Mouse (Mus musculus) brain, embryonic 14.5 days (tissue): ENCODE measurements around the gene Zp1. TPM values are rescaled to one million over a fixed set of nuclear protein-coding genes. Genes with fewer than 3 reads are reported as not detected.
A peak's percentile ranks its signal among the peaks of the same experiment; 100 is the strongest.

Source experiments
- DNase-seq: peaks from one replicate; pipeline ENCODE4 v3.0.0-alpha.2; 2011; ENCODE audit warnings: low read depth
- CTCF ChIP-seq: fragments of 200-500 bp; IDR thresholded peaks from 2 replicates; pipeline ENCODE4 v1.5.1; 2012; ENCODE audit warnings: inconsistent platforms, mild to moderate bottlenecking, moderate library complexity, borderline replicate concordance; ENCODE audit not compliant: insufficient read depth, insufficient read length; ENCODE audit errors: extremely low read depth
- POLR2A ChIP-seq: fragments of 200-500 bp; IDR thresholded peaks from 2 replicates; pipeline ENCODE4 v1.6.1; 2012; ENCODE audit warnings: mild to moderate bottlenecking, inconsistent platforms, borderline replicate concordance; ENCODE audit not compliant: poor library complexity, insufficient read depth, insufficient read length, severe bottlenecking; ENCODE audit errors: extremely low read depth
- polyA plus RNA-seq: library from polyadenylated mRNA; depleted of rRNA; stranded (reverse); fragments of >200 nt; gene quantifications from 2 replicates; pipeline ENCODE4 v1.2.3, GENCODE M21; 2012; rRNA removed

The Zp1 gene
- 0.13 and 0.16 TPM in 2 replicates for polyA plus RNA-seq

DNA sequence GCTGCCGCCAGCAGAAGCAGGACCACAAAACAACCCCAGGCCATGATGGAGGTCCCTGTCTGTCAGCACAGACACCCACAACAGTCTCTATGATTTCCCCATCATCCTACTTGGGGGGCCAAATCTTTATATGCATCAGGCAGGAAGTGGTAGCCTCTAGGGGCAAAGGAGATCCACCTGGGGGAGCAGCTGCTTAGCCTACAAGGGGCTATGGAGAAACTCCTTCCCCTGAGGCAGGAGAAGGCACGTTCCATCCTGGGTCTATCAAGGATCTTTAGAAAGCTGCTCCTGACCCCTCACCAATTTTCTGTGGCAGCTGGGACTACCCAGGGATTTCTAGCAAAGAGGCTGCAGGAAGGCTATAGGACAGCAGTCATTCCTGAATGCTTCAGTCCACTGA lies at the start of gene Zp1:
Zp1 (minus strand) TSS at position 101 of the 400 bp plus-strand sequence.
- DNase-seq: no peak
- TF ChIP-seq CTCF (no peak), POLR2A (no peak)

DNA sequence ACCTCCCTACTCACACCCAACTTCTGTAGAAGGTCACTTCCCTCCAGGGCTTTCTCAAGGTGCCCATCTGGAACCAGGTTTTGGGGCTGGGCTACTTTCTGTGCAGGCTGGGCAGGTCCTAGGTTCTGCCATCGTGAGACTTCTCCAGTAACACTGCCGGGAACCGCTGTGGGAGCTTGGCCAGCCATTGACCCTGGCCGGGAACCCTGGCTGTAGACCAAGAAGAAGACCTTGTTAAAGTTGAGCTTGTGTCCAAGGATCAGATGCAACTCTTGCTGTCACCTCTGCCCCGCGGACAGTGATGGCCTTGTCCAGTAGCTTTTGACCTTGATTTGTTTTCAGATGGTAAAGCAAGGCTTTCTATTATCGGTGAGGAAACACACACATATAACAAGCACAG lies 48.1 kb upstream of the Zp1 start:
- no peak for DNase-seq
- TF ChIP-seq POLR2A (no peak), CTCF (no peak)

DNA sequence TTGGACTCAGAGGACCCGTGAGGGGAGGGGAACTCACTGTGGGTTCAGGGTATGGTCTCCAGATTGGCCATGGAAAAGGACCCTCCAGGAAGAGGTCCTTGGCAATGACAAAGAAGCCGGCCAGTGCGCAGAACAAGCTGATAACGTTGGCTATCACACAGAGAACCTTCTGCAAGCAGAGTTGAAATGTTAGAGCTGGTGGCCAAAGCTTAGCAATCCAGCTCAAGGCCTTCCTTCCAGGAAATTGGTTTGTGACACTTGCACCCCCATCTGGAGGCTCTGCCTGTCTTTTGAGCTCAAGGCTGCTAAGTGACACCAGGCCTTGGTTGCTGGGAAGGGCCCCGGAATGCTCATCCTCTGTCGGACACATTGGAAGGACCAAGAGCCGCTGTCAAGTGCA lies 45.3 kb upstream of the Zp1 start:
- no peak for TF ChIP-seq CTCF
- no peak for TF ChIP-seq POLR2A
- DNase-seq: no peak

GRCm38 (mm10) chr19:10959978-10960346 lies 39.5 kb upstream of the Zp1 start:
- TF ChIP-seq CTCF (no peak), POLR2A (no peak)
- no peak for DNase-seq

DNA sequence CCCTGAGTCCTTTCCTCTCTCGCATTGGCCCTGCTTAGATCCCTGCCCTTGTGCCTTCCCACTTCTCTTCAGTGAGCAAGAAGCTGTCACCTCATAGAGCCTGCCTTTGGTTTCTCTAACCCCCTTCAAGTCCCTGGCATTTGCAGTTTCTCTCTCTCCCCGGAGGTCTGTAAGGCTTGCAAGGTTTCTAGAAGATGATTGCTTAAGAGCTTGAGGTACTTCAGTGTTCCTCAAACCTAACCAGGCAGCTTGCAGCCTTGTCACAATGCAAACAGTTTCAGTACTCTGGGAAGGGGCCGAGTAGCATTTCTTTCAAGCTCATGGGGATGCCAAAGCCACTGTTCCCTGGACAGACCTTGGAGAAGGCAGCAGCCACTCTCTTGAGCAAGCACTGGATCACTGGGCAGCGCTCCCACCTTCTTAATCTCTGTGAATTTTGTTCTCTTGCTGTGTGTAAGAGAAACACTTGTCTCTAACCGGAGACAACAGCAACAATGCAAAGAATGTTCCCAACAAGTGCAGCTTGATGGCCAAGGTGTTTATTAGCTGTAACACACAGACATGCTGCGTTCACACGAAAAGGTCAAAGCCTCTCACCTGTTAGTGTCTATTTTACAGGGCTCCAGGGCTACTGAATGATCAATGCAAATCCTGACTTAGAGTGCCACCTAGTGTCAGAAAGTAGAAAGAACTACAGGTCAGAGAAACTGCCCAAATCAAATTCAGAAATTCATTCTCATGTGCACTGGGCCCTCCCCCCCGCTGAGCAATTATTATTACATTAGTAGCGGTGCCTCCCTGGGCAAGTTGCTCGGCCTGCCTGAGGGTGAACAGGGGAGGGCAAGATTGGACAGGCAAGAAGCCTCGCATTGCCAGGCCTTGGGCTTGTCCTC lies 38.9 kb upstream of the Zp1 start:
- peak; percentile 84 for DNase-seq
- TF ChIP-seq CTCF (peak; percentile 62; the same call in 1 of the 2 replicates), POLR2A (no peak)

DNA sequence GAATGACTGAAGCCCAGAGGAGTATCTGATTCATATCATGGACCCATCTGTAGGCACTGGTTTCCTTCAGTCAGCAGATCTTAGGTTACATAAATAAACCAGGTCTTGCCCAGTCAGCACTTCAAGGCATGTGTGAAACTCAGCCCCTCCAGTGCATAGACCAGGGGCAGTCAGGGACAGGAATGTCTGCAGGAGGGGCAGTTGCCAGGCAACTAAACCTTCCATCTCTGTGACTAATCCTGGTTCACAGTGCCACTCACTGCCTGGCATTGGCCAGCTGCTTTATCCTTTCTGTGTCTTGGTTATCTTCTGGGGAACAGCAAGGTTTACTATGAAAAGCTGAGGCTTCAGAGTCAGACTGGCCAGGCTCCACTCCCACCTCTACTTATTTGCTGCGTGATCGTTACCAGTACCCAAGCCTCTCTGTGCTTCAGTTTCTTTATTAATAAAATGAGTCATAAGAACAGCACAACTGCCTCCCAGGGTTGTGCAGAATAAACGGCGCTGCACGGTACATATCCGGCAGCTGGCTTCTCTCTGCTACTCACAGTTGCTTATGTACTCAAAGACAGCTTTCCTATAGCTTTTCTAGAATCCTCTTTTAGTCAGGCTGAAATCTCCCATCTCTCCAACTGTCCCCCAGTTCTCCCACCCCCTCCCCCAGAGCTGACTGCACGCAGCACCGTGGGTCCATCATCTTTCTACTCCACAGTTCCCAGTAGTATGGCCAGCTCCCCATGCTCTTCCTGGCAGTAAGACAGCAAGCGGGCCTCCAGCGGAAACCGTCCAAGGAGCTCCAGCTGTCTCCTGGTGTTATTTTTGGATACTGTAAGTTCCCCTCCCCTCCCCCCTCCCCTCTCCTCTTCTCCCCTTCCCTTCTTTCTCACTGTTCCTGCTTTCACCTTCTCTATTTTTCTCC lies 31.8 kb upstream of the Zp1 start:
- TF ChIP-seq CTCF (no peak), POLR2A (no peak)
- DNase-seq: peak; percentile 65

DNA sequence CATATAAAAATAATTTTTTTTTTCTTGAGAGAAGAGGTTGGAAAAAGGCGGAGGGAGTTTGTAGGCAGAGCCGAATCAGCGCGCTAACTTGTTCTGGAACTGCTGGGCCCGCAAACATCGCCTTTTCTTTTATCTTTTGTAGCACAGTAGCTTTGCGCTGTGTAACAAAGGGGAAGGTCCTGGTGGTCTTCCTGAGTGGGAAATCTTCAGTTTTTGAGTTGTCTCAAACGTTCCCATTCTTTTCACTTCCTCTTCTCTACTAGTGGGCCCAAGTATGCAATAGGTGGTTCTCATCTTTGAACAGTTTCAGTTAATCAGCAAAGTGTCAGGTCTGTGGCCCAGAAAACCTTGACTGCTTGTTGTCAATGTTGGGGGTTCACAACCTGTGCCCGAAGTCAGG lies 29.1 kb upstream of the Zp1 start:
- no peak for DNase-seq
- TF ChIP-seq POLR2A: no peak
- TF ChIP-seq CTCF: no peak

GRCm38 (mm10) chr19:10949112-10949511 lies 28.7 kb upstream of the Zp1 start, which contains the start of gene Ccdc86:
Gene Ccdc86 (minus strand): TSS chr19:10949266.
- TF ChIP-seq POLR2A: peak; percentile 39; the same call in 1 of the 2 replicates
- TF ChIP-seq CTCF: no peak
- peak; percentile 100 for DNase-seq

GRCm38 (mm10) chr19:10948416-10948815 lies 28.0 kb upstream of the Zp1 start:
- no peak for DNase-seq
- TF ChIP-seq CTCF: no peak
- TF ChIP-seq POLR2A: no peak

- TF ChIP-seq POLR2A: no peak
- no peak for DNase-seq
Observed at GRCm38 (mm10) chr19:10947219-10947618, 26.8 kb upstream of the Zp1 start.

- TF ChIP-seq CTCF: no peak
- TF ChIP-seq POLR2A: no peak
- DNase-seq: no peak
Observed at GRCm38 (mm10) chr19:10946506-10946905, 26.1 kb upstream of the Zp1 start.
